Mouse (Mus musculus) spleen, postnatal 36 days (tissue): ENCODE results near the gene Gm12166.

ENCODE experiments used
- DNase-seq, 2 experiments: peaks; one replicate each; pipeline ENCODE4 v3.0.0; 2022; ENCODE audit warnings: low spot score in 2 of 2, mixed read lengths in 1 of 2

Gene Gm12166

GRCm38 (mm10) chr11:46073850-46074688 lies 21.9 kb upstream of the Gm12166 start:
- DNase-seq: no peak

GRCm38 (mm10) chr11:46073061-46073849 lies 21.1 kb upstream of the Gm12166 start:
- no peak for DNase-seq

GRCm38 (mm10) chr11:46072466-46073060 lies 20.4 kb upstream of the Gm12166 start:
- DNase-seq: no peak

GRCm38 (mm10) chr11:46070789-46071188 lies 18.7 kb upstream of the Gm12166 start:
- DNase-seq: peak; percentile 49 to 57

DNA sequence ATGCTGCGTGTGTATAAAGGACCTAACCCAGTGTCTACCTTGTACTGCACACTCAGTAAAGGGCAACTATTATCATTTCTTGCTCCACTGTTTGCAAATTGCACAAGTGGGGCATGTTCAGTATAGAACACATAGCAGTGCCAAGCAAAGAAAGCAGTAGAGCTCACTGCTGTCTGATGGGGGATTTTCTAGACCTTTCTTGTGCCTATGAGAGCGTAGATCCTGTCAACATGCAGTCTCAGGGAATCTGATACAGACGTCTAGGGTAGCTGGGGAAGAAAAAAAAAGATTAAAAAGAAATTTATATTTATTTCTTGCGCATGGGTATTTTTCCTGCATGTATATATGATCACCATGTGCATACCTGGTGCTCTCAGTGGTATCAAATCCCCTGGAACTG lies 18.0 kb upstream of the Gm12166 start:
- peak; percentile 48 to 51 for DNase-seq

- DNase-seq: no peak
Observed at GRCm38 (mm10) chr11:46069408-46070003, 17.4 kb upstream of the Gm12166 start.

DNA sequence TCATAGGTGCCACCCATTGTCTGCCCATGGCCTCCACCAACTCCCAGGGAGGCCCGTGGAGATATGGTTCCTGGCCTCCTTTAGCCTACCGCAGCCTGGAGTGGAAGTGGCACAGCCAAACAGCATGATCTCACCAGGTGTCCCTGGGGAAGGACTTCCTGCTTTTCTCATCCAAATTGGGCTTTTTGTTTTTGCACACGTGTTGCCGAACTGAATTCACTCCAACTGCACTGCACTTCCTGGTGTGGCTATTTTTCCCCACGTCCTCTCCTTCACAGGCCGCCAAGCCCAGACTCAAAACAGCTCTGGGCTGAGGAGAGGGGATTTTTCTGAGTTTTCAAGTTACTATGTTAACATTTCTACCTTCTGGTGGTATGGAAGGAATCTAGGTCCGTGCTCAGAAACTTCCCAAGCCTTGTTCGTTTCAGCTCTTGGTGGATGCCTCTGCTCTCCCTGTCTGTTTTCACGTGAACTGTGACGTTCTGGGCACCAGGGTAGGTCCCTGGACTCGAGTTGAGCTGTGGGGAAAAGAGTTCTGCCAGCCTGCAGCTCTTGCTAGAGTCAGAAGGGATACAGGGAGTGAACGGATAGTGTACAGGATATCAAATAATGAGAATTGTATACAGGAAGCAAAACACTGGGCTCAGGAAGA lies 16.8 kb upstream of the Gm12166 start:
- no peak for DNase-seq

DNA sequence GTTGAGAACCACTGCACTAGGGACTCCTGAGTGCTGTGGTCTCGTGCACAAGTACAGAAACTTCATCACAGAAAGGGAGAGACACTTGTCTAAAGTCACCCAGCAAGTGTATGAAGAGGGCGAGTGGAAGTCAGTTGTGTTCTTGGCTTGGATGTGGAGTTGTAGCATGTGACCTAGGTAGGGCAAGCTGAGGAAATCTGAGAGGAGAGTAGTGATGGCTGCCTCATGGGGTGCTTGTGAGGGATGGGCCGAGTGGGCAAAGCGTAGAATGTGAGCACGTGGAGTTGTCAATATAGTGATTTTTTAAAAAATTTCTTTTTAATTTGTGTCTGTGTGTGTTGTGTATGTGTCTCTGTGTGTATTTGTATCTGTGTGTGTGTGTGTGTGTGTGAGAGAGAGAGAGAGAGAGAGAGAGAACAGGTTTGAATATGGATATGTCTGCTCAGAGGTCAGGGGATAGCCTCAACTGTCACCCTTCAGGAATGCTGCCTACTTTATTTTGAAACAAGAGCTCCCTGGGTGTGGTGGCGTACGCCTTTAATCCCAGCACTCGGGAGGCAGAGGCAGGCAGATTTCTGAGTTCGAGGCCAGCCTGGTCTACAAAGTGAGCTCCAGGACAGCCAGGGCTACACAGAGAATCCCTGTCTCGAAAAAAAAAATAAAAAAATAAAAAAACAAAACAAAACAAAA lies 15.4 kb upstream of the Gm12166 start:
- no peak for DNase-seq

DNA sequence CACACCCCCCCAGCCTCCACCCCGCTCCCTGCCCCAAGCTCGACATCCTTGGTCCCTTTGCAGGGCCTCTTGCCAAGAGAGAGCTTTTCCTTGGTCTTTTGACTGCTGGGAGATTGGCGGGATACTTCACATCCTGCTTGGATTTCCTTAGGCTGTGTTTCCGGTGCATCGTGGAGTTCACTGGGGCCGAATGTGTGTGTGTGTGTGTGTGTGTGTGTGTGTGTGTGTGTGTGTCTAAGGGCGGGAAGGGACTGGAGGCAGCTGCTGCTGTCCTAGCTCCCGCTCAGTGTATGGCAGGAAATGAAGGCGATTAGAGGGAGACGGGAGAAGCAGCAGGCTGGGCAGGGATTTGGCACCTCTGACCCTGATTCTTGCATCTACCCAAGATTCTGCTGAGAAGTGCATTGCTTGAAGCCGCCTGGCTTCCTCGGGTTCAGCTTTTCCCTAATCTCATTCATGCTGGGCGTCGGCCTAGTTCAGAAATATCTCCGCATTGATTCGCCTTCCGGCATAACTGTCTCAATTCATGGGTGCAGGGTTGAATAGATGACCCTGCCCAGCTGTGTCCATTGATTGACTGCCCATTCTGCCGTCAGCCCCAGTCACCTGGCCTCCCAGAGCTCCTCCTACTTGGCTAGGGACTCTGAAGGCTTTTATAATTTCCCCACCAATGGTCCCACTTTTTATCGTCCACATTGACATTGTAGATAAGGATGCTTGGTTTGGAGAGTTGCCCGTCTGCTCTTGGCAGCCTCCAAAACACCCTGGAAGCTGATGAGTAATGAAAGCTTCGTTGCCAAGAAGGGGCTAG lies 13.3 kb upstream of the Gm12166 start:
- DNase-seq: no peak

DNA sequence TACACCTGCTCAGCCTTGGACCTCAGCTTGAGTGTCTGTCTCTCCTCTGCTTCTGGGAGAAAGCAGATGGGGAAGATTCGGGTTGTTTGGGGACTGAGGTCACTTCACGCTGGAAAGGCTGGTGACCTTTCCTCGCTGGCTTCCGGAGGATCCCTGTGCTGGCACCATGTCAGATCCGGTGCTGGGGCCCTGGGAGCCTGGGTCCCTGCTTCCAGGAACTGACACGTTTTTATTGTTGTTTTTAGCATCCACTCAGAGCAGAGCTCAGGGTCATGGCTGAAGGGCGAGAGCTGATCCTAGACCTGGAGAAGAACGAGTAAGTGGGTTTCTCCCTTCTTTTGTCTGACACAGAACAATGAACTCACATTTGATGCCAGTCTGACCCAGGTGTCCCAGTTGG lies 12.6 kb upstream of the Gm12166 start:
- no peak for DNase-seq

GRCm38 (mm10) chr11:46062993-46063731 lies 11.0 kb upstream of the Gm12166 start:
- peak; percentile 52 to 55 for DNase-seq

GRCm38 (mm10) chr11:46062569-46062968 lies 10.4 kb upstream of the Gm12166 start:
- DNase-seq: no peak

GRCm38 (mm10) chr11:46061776-46062445 lies 9.8 kb upstream of the Gm12166 start:
- no peak for DNase-seq

- DNase-seq: no peak
Observed at GRCm38 (mm10) chr11:46060651-46061020, 8.5 kb upstream of the Gm12166 start.

DNA sequence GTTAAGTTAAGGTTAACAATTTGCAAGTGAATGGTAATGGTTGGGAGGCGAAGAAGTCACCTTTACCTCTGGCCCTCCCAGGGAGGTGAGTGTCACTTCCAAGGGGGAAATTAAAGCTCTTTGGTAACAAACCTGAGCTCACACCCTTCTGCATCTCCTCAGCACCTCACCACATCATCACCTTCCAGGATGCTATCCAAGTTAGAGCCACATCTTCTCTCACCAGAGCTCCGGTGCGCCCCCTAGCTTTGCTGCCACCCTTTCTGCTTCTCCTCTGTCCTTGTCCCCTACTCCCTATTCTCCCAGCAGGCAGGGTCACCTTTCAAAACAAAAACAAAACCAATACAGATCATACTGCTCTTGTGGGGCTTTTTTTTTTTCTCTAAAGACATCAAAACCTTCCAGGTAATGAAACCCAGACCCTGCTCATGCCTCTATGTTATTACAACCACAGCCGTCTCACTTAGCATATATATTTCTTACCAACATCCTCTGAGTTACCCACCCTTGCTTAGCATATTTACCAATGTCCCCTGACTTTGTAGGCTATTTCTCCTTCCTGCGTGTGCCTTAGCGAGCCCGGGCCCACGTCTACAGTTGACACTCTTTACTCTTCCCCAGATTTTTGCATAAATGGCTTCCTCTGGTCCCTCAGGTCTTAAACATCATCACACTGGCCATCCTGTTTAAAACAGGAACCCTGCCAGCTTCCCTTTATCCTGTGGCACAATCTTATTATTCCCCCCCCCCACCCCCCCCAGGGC lies 7.9 kb upstream of the Gm12166 start:
- DNase-seq: no peak

DNA sequence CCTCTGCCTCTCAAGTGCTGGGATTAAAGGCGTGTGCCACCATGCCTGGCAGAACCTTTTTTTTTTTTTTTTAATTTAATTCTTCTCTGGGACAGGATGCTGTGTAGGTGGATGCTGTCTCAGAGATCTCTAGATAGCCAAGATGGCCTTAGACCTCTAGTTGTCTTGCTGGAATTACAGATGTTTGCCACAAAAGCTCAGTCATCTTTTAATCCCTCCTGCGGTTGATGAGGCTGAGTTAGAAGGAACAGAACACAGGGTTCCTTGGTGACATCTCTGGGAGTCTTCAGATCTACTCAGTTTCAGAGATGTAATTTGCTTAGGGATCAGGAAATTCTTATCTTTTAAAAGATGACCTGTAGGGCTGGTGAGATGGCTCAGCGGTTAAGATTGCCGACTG lies 6.8 kb upstream of the Gm12166 start:
- no peak for DNase-seq

DNA sequence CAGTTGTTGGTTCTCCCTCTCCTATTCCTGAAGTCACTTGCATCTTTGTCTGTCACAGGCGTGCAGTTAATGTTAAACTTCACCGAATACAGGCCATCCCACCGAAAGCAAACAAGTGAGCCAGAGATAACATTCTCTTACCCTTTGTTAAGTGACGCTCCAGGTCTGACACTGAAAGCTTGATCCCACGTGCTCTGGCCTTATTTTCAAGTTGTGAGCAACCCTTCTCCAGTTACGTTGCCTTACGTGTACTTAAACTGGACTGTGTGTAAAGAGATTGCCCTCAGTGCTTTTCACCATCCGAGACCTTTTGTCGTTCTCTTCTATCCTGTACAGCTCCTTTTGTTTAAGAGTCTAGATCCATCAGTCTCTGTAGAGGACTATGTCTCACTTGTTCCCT lies 5.9 kb upstream of the Gm12166 start:
- DNase-seq: no peak

DNA sequence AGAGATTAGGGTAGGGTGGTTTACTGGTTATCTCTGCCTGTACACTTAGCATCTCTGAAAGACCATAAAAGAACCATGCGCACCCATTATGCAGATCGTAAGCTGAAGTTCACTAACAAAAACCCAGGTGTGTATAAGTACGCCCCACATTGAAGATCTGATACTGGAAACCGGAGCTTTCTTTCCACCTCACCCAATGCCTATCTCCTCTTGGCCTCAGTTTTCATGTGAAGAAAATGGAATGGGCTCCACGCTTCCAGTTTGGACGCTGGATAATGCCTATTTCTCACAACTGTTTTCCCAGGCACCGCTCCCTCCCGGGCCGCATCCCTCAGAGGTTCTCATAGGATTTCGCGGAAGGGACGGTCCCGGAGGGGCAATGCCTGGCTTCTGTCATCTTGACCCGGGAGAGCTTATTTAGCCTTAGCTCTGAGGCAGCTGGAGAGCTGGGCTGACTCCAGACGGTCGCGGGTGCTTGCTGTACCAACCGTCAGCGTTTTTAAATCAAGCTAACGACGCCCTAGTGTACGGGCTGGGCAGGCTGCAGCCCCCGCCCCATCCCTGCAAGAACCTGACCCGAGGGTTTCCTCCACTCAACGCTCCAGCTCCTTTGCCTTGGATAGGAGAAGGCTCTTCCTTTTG lies 4.8 kb upstream of the Gm12166 start:
- no peak for DNase-seq
